ENCODE assay signal across 23 mouse cellular contexts in genomic region chr9:36794487-36794886, GRCm38 (mm10). TPM values are rescaled to one million over a fixed set of nuclear protein-coding genes. Genes with fewer than 3 reads are reported as not detected.
"Had no signal": no experiment of that assay in that cellular context is flagged by ENCODE, and none has a peak within 500 bp of the region (broad histone marks: within the 10 kb centered on the region; RNA-seq: fewer than 3 reads in every experiment).

No protein-coding gene starts in this region.

- DNase-seq: kidney, adult 18-20 months; kidney, adult 9 months; kidney, postnatal 14 days; kidney, postnatal 4 days; left cerebral cortex, postnatal 4 days; lung, adult 18-20 months; lung, postnatal 10 days; lung, postnatal 36 days; retina, postnatal 1 day; thymus, adult 18-20 months; thymus, postnatal 14 days; thymus, postnatal 4 days had no signal

- H3K27me3 ChIP-seq: limb, embryonic 12.5 days; limb, embryonic 15.5 days; lung, embryonic 15.5 days; megakaryocyte, embryonic 14.5 days; midbrain, embryonic 13.5 days; neural tube, embryonic 13.5 days had no signal

- H3K9me3 ChIP-seq: limb, embryonic 12.5 days; limb, embryonic 15.5 days; lung, embryonic 15.5 days; megakaryocyte, embryonic 14.5 days; midbrain, embryonic 10.5 days; midbrain, embryonic 13.5 days; neural tube, embryonic 13.5 days had no signal

- H3K27ac ChIP-seq: limb, embryonic 12.5 days; limb, embryonic 15.5 days; liver, embryonic 14.5 days; lung, embryonic 15.5 days; midbrain, embryonic 10.5 days; midbrain, embryonic 13.5 days; neural tube, embryonic 13.5 days had no signal

- H3K4me3 ChIP-seq: limb, embryonic 12.5 days; limb, embryonic 15.5 days; lung, embryonic 15.5 days; megakaryocyte, embryonic 14.5 days; midbrain, embryonic 10.5 days; midbrain, embryonic 13.5 days; myocyte; neural tube, embryonic 13.5 days had no signal

- H3K9ac ChIP-seq: limb, embryonic 12.5 days; limb, embryonic 15.5 days; liver, embryonic 14.5 days; lung, embryonic 15.5 days; midbrain, embryonic 13.5 days; neural tube, embryonic 13.5 days had no signal

RNA-seq across cellular contexts. Expression of gene Fez1, which starts 27.2 kb away (rescaled TPM):
- total RNA-seq: monocyte, adult 5-6 weeks; neutrophil, adult 5-6 weeks had no signal
